In genomic region chr16:64851085-64851562, GRCm38 (mm10) we compare ENCODE assay signal across 8 mouse cellular contexts. TPM values are rescaled to one million over a fixed set of nuclear protein-coding genes. Genes with fewer than 3 reads are reported as not detected.
DNase-seq lines count a peak whose midpoint lies in the region; ATAC-seq and TF ChIP-seq lines count a peak whose summit lies in the region.

No protein-coding gene starts in this region.

- H3K4me2 ChIP-seq in heart, embryonic 16.5 days (ENCODE audit: low read depth, low read length): peak overlapping the region; percentile 82

- no peak for TF ChIP-seq CTCF in layer of hippocampus, adult 2 months (conservative IDR thresholded peaks at IDR 0.05)

- H3K9ac ChIP-seq in heart, embryonic 16.5 days (ENCODE audit: low read length): peak overlapping the region; percentile 92

- H3K27ac ChIP-seq in layer of hippocampus, adult 2 months: peak overlapping the region; percentile 96
- H3K27ac ChIP-seq in heart, embryonic 16.5 days (ENCODE audit: low read length): peak overlapping the region; percentile 97

- no peaks in the 10 kb centered on the region for H3K27me3 ChIP-seq in heart, embryonic 16.5 days (ENCODE audit: control insufficient read depth, insufficient read depth, low read length)

- H3K4me3 ChIP-seq in layer of hippocampus, adult 2 months: peak overlapping the region; percentile 99
- peak overlapping the region; percentile 85 for H3K4me3 ChIP-seq in heart, embryonic 16.5 days (ENCODE audit: low read length)

- H3K4me1 ChIP-seq in heart, embryonic 16.5 days (ENCODE audit: control insufficient read depth, insufficient read depth, low read length): peaks cover 13% of the 10 kb centered on the region

- peak; percentile 10 for ATAC-seq in heart, embryonic 16.5 days (replicated peaks; ENCODE audit: extremely low read depth, insufficient read depth, low FRiP score)
- peak; percentile 1 for ATAC-seq in megakaryocyte progenitor cell, adult 5-6 weeks (replicated peaks; ENCODE audit: poor library complexity)

- whole genome bisulfite sequencing in heart, embryonic 16.5 days: under 1% methylated on average over 34 of the region's 45 CpGs

- no peaks in the 10 kb centered on the region for H3K9me3 ChIP-seq in heart, embryonic 16.5 days (replicated peaks; ENCODE audit: control insufficient read depth, low read length)

- peak in 1 of 2 experiments; percentile 20 for DNase-seq in layer of hippocampus, adult 2 months (ENCODE audit: low spot score in 2 of 2)
- DNase-seq in layer of hippocampus, adult 11-12 months (ENCODE audit: low spot score): no peak
- DNase-seq in brain, adult 2 months (ENCODE audit: low read depth, low spot score): peak; percentile 63
- DNase-seq in adrenal gland, adult 18-20 months (ENCODE audit: low spot score in 2 of 2): no peak
- DNase-seq in frontal cortex, postnatal 10 days (ENCODE audit: low spot score in 2 of 2): no peak
- no peak for DNase-seq in yolk sac, embryonic 10.5 days (ENCODE audit: low spot score)

- H3K36me3 ChIP-seq in heart, embryonic 16.5 days (ENCODE audit: control insufficient read depth, insufficient read depth): peaks cover 9% of the 10 kb centered on the region

RNA-seq across cellular contexts. Expression of gene Zfp654, which starts 0.3 kb away (rescaled TPM):
- 10 to 100 TPM; 14.9 to 15.8 TPM for total RNA-seq in layer of hippocampus, adult 2 months (2021)
- 4.8 and 5.5 TPM in 2 replicates for polyA plus RNA-seq in heart, embryonic 16.5 days (2015; fragmentation: Nextera tagmentation; extraction: Ambion mirVana)
- total RNA-seq in megakaryocyte progenitor cell, adult 5-6 weeks (2015): 28.5 and 29.3 TPM in 2 replicates
- total RNA-seq in megakaryocyte progenitor cell, adult 5-6 weeks (2017): 12.6 and 19.9 TPM in 2 replicates
- total RNA-seq in adrenal gland, adult 18-20 months (2021): 10 to 100 TPM; 20.6 to 23.3 TPM

RNA-seq across cellular contexts. Expression of gene Cggbp1, which starts 0.7 kb away (rescaled TPM):
- total RNA-seq in layer of hippocampus, adult 2 months (2021): 10 to 100 TPM; 60.2 to 61.3 TPM
- 46.9 and 52.2 TPM in 2 replicates for polyA plus RNA-seq in heart, embryonic 16.5 days (2015; fragmentation: Nextera tagmentation; extraction: Ambion mirVana)
- total RNA-seq in megakaryocyte progenitor cell, adult 5-6 weeks (2015): 119 and 134 TPM in 2 replicates
- 81.9 and 107 TPM in 2 replicates for total RNA-seq in megakaryocyte progenitor cell, adult 5-6 weeks (2017)
- 100 to 1,000 TPM; 125 to 140 TPM for total RNA-seq in adrenal gland, adult 18-20 months (2021)
